Mouse (Mus musculus) liver, embryonic 13.5 days (tissue): ENCODE measurements at regions not wholly inside any gene's neighbourhood (a gene's known extent, or its start where the extent isn't known, plus 50 kb on each side); places are given as distances from the start of the nearest gene placed in this dataset.

ENCODE experiments used
- ATAC-seq: fragments of 200-750 bp; cut with Nextera tagmentation; 2 replicates; pipeline ENCODE4 v1.8.0; 2017; ENCODE audit warnings: low read depth, mild to moderate bottlenecking, moderate number of reproducible peaks, moderate library complexity
- DNase-seq: peaks from one replicate; pipeline ENCODE4 v3.0.0; 2022
- H3K27ac ChIP-seq: fragments of 300-500 bp; sonication (generic); 2 replicates; pipeline ENCODE4 v1.5.1; 2015; ENCODE audit warnings: moderate library complexity, mild to moderate bottlenecking, inconsistent platforms
- H3K27me3 ChIP-seq: fragments of 300-500 bp; sonication (generic); 2 replicates; pipeline ENCODE4 v1.6.1; 2015; ENCODE audit warnings: mild to moderate bottlenecking, inconsistent platforms
- H3K36me3 ChIP-seq: fragments of 300-500 bp; sonication (generic); 2 replicates; pipeline ENCODE4 v1.6.1; 2015; ENCODE audit warnings: mild to moderate bottlenecking, inconsistent platforms
- H3K4me1 ChIP-seq: fragments of 300-500 bp; sonication (generic); replicated peaks from 2 replicates; pipeline ENCODE4 v1.6.1; 2015; ENCODE audit warnings: inconsistent platforms
- H3K4me2 ChIP-seq: fragments of 300-500 bp; sonication (generic); 2 replicates; pipeline ENCODE4 v1.6.1; 2015; ENCODE audit warnings: inconsistent platforms, mild to moderate bottlenecking, moderate library complexity
- H3K4me3 ChIP-seq: fragments of 300-500 bp; sonication (generic); replicated peaks from 2 replicates; pipeline ENCODE4 v1.5.1; 2015; ENCODE audit warnings: mild to moderate bottlenecking, inconsistent platforms
- H3K9ac ChIP-seq: fragments of 300-500 bp; sonication (generic); 2 replicates; pipeline ENCODE4 v1.6.1; 2015; ENCODE audit warnings: mild to moderate bottlenecking, inconsistent platforms
- H3K9me3 ChIP-seq: fragments of 300-500 bp; sonication (generic); replicated peaks from 2 replicates; pipeline ENCODE4 v1.6.1; 2016; ENCODE audit warnings: inconsistent platforms
- WGBS: fragments of 180-500 bp; shearing (Covaris S2); methylation state at CpG from one replicate; pipeline ENCODE4 v1.1.7; 2015; ENCODE audit not compliant: insufficient replicate concordance; 5-methylcytosine and 5-hydroxymethylcytosine counted together

DNA sequence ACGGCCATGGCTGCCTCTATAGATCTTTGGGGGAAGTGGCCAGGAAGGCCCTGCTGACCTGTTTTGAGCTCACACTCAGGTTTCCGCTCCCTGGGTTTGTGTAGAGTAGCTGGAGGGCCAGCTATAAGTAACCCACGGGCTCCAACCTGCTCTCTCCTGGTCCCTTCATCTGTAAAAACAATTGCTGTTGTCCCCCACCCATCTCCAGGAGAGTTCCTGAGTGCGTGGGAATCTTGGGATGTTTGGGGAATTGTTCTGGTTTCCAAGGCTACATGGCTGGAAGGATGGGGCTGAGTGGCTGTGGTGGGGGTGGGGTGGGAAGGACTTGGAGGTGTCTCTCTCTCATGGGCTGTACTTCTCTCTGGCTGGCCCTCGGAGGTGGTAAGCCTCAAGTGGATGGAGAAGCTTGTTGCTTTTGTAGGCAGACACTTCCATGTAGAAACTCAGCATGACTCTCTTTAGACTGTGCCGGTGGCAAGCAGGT is 86.0 kb downstream of the Ackr3 start:
- Histone ChIP-seq H3K4me1 (peaks cover 67% of the 10 kb centered on the region), H3K4me2 (peak overlapping the region; percentile 75), H3K27me3 (peaks cover 13% of the 10 kb centered on the region; the same call in 1 of the 2 replicates), H3K9me3 (no peaks in the 10 kb centered on the region), H3K9ac (peak overlapping the region; percentile 80), H3K36me3 (no peaks in the 10 kb centered on the region), H3K4me3 (peak overlapping the region; percentile 49), H3K27ac (peak overlapping the region; percentile 97)
- DNase-seq: no peak
- peak; percentile 60 for ATAC-seq
- 15% methylated on average over 6 of the region's 6 CpGs for WGBS

GRCm38 (mm10) chr1:90290428-90291197 is 86.8 kb downstream of the Ackr3 start:
- 80% methylated on average over 7 of the region's 7 CpGs for WGBS
- H3K27me3 ChIP-seq: peaks cover 21% of the 10 kb centered on the region; the same call in 1 of the 2 replicates
- peak overlapping the region; percentile 80 for H3K9ac ChIP-seq
- DNase-seq (no peak), ATAC-seq (no peak)
- peaks cover 59% of the 10 kb centered on the region for H3K4me1 ChIP-seq
- H3K4me3 ChIP-seq: no peak overlapping the region
- H3K9me3 ChIP-seq: no peaks in the 10 kb centered on the region
- peak overlapping the region; percentile 97 for H3K27ac ChIP-seq
- H3K36me3 ChIP-seq: no peaks in the 10 kb centered on the region
- H3K4me2 ChIP-seq: peak overlapping the region; percentile 75

- peak overlapping the region; percentile 97; the same call in 1 of the 2 replicates for H3K27ac ChIP-seq
- WGBS: 48% methylated on average over 1 of the region's 1 CpGs
Measured at GRCm38 (mm10) chr1:90291256-90291655, 87.5 kb downstream of the Ackr3 start.

DNA sequence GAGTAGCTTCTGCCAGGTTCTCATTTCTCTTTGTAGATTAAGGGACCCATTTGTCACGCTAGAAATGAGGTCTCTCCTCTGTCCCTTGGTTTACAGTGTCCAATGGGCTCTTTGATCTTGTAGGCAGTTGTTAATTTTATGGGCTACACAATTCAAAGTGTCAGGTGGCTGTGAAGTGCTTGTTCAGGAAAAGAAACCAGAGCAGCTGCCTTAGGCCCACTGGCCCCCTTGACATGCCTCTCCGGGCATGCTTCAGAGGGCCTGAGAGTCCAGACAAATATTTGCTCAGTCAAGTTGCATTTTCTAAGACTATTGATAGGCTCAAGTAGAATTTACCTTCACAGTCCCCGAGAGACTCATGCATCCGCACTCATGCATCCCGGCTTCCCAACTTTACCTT is 94.0 kb downstream of the Ackr3 start:
- Histone ChIP-seq H3K9me3 (no peaks in the 10 kb centered on the region), H3K4me1 (no peaks in the 10 kb centered on the region), H3K27ac (no peak overlapping the region), H3K36me3 (no peaks in the 10 kb centered on the region), H3K4me3 (no peak overlapping the region), H3K27me3 (peaks cover 38% of the 10 kb centered on the region), H3K4me2 (no peak overlapping the region), H3K9ac (no peak overlapping the region)
- DNase-seq: no peak
- ATAC-seq: no peak
- 60% methylated on average over 5 of the region's 5 CpGs for WGBS

More at GRCm38 (mm10) chr1:90291256-90291655, 87.5 kb downstream of the Ackr3 start:
- Histone ChIP-seq H3K9ac (0 out of 2 replicates have a peak overlapping the region, but pooled peaks have one; percentile 30), H3K9me3 (no peaks in the 10 kb centered on the region), H3K4me2 (no peak overlapping the region), H3K36me3 (no peaks in the 10 kb centered on the region), H3K4me1 (peaks cover 52% of the 10 kb centered on the region), H3K27me3 (peaks cover 27% of the 10 kb centered on the region; the same call in 1 of the 2 replicates), H3K4me3 (no peak overlapping the region)
- DNase-seq (no peak), ATAC-seq (no peak)

DNA sequence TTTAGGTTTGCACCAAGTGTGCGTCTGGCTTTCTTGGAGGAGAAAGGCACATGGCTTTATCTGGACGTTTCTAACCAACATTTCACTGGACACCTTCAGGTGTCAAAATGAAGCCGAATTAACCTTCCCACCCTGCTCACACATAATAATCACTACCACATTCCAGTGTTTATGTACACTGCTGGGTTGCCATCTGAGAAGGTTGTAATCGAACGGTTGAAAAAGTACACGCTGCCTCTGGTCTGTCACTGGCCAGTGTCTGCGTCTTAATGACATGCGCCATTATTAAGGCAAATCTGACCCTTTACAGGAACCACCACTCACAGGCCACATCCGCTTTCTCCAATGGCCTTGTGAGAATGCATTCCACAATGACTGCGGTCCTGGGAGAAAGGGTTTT is 96.4 kb downstream of the Ackr3 start:
- DNase-seq: no peak
- Histone ChIP-seq H3K27me3 (peaks cover 23% of the 10 kb centered on the region), H3K36me3 (no peaks in the 10 kb centered on the region), H3K4me2 (no peak overlapping the region), H3K4me3 (no peak overlapping the region), H3K27ac (no peak overlapping the region), H3K4me1 (no peaks in the 10 kb centered on the region), H3K9me3 (0 out of 2 replicates have a peak, but pooled peaks cover 2% of the 10 kb centered on the region), H3K9ac (no peak overlapping the region)
- ATAC-seq: no peak
- WGBS: 73% methylated on average over 10 of the region's 10 CpGs

GRCm38 (mm10) chr1:90304331-90304730 is 100.6 kb downstream of the Ackr3 start:
- Histone ChIP-seq H3K4me2 (no peak overlapping the region), H3K9ac (no peak overlapping the region), H3K36me3 (no peaks in the 10 kb centered on the region), H3K4me1 (no peaks in the 10 kb centered on the region), H3K27me3 (peaks cover 5% of the 10 kb centered on the region; the same call in 1 of the 2 replicates), H3K4me3 (no peak overlapping the region), H3K27ac (no peak overlapping the region), H3K9me3 (0 out of 2 replicates have a peak, but pooled peaks cover 2% of the 10 kb centered on the region)
- WGBS: 73% methylated on average over 7 of the region's 7 CpGs
- DNase-seq (no peak), ATAC-seq (no peak)

DNA sequence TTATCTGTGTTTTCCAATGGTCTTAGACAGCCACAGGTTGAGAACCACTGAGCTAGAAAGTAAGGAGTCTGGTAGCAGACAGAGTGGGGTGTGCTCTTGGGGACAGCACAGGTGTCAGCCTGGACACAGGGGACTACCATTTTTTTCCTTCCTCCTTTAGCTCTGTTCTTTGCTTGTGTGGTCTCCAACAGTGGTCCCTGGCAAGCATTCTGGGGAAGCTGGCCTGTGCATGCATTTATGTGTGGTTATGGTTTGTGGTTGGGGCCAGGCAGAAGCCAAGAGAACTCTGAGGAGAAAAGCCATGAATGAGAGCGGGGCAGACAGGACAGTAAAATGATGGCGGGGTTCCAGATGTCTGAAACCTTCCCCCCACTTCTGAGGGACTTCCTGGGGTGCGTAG is 107.2 kb downstream of the Ackr3 start:
- 37% methylated on average over 3 of the region's 3 CpGs for WGBS

DNA sequence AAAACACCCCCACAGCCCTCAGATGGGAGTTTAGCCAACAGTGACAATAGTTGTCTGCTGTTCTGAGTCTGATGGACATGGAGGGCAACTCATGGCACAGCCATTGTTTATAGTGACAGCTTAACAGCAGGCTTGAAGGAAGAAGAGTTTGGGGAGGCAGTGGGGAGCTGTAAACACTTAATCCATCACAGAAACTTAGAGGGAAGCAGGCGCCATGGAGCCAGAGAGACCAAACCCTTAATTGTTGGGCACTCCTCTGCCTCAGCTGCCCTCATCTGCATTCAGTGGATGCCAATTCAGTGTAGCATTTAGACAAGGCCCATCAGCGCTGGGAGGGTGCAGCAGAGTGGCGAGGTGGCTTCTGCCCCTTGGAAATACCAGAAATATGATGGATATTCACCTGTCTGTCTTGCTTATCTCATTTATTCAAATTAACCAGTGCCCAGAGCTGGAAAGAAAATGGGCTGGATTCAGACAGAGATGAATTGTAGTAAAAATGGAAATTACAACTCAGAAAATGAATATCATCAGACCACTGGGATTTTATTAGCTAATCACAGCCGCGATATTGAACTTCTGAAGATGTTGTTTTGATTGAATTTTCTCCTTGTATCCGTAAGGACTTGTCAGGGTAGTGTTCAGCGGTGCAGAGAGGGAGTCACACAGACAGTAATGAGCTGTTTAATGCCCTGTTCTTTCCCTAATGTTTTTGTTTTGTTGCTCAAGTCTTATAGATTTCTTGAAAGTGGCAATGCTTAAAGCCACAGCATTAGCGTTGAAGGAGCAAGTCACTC is 108.1 kb downstream of the Ackr3 start:
- no peak overlapping the region for H3K4me3 ChIP-seq
- no peak overlapping the region for H3K9ac ChIP-seq
- H3K4me2 ChIP-seq: no peak overlapping the region
- WGBS: 64% methylated on average over 8 of the region's 8 CpGs
- no peaks in the 10 kb centered on the region for H3K4me1 ChIP-seq
- no peak overlapping the region for H3K27ac ChIP-seq
- ATAC-seq (no peak), DNase-seq (no peak)
- H3K9me3 ChIP-seq: no peaks in the 10 kb centered on the region
- H3K36me3 ChIP-seq: no peaks in the 10 kb centered on the region
- peaks cover 6% of the 10 kb centered on the region; the same call in 1 of the 2 replicates for H3K27me3 ChIP-seq

More for the DNA sequence above, 107.2 kb downstream of the Ackr3 start:
- DNase-seq: no peak
- no peak for ATAC-seq
- H3K4me3 ChIP-seq: no peak overlapping the region
- no peak overlapping the region for H3K4me2 ChIP-seq
- H3K4me1 ChIP-seq: no peaks in the 10 kb centered on the region
- H3K27ac ChIP-seq: no peak overlapping the region
- no peaks in the 10 kb centered on the region for H3K9me3 ChIP-seq
- no peaks in the 10 kb centered on the region for H3K36me3 ChIP-seq
- H3K27me3 ChIP-seq: peaks cover 6% of the 10 kb centered on the region; the same call in 1 of the 2 replicates
- no peak overlapping the region for H3K9ac ChIP-seq

GRCm38 (mm10) chr1:90313750-90314359 is 110.1 kb downstream of the Ackr3 start:
- Histone ChIP-seq H3K27me3 (peaks cover 6% of the 10 kb centered on the region; the same call in 1 of the 2 replicates), H3K36me3 (no peaks in the 10 kb centered on the region), H3K27ac (no peak overlapping the region), H3K4me1 (no peaks in the 10 kb centered on the region), H3K9me3 (no peaks in the 10 kb centered on the region), H3K4me3 (no peak overlapping the region), H3K4me2 (no peak overlapping the region), H3K9ac (no peak overlapping the region)
- ATAC-seq (no peak), DNase-seq (no peak)
- 70% methylated on average over 12 of the region's 12 CpGs for WGBS

GRCm38 (mm10) chr1:90317902-90318301 is 114.1 kb downstream of the Ackr3 start:
- Histone ChIP-seq H3K9ac (no peak overlapping the region), H3K4me3 (no peak overlapping the region), H3K9me3 (no peaks in the 10 kb centered on the region), H3K4me1 (no peaks in the 10 kb centered on the region), H3K27ac (no peak overlapping the region), H3K4me2 (no peak overlapping the region), H3K36me3 (no peaks in the 10 kb centered on the region), H3K27me3 (no peaks in the 10 kb centered on the region; the same call in 1 of the 2 replicates)
- WGBS: 65% methylated on average over 6 of the region's 6 CpGs
- DNase-seq: no peak
- ATAC-seq: no peak

GRCm38 (mm10) chr1:90318502-90318901 is 114.7 kb downstream of the Ackr3 start:
- no peak overlapping the region for H3K9ac ChIP-seq
- H3K36me3 ChIP-seq: no peaks in the 10 kb centered on the region
- no peaks in the 10 kb centered on the region for H3K27me3 ChIP-seq
- H3K27ac ChIP-seq: no peak overlapping the region
- no peaks in the 10 kb centered on the region for H3K9me3 ChIP-seq
- H3K4me2 ChIP-seq: no peak overlapping the region
- H3K4me1 ChIP-seq: no peaks in the 10 kb centered on the region
- 67% methylated on average over 9 of the region's 9 CpGs for WGBS
- DNase-seq (no peak), ATAC-seq (no peak)
- no peak overlapping the region for H3K4me3 ChIP-seq
